In genomic region chr10:63950867-63951266, GRCm38 (mm10) we compare ENCODE assay signal across 14 mouse cellular contexts. TPM values are rescaled to one million over a fixed set of nuclear protein-coding genes. Genes with fewer than 3 reads are reported as not detected.
DNase-seq lines count a peak whose midpoint lies in the region; ATAC-seq and TF ChIP-seq lines count a peak whose summit lies in the region.
"Had no signal": no experiment of that assay in that cellular context is flagged by ENCODE, and none has a peak within 500 bp of the region (broad histone marks: within the 10 kb centered on the region; RNA-seq: fewer than 3 reads in every experiment).

No protein-coding gene starts in this region.

- peak overlapping the region; percentile 7; the same call in 1 of the 2 replicates for H3K4me2 ChIP-seq in heart, embryonic 12.5 days
- H3K4me2 ChIP-seq: embryonic facial prominence, embryonic 15.5 days; limb, embryonic 15.5 days had no signal

- no peaks in the 10 kb centered on the region for H3K36me3 ChIP-seq in heart, embryonic 12.5 days
- H3K36me3 ChIP-seq: embryonic facial prominence, embryonic 15.5 days; limb, embryonic 15.5 days had no signal

- H3K9ac ChIP-seq in heart, embryonic 12.5 days: no peak overlapping the region
- H3K9ac ChIP-seq: embryonic facial prominence, embryonic 15.5 days; limb, embryonic 15.5 days had no signal

- TF ChIP-seq CTCF in left cerebral cortex, adult 2 months (IDR thresholded peaks at IDR 0.05): no peak

- H3K4me1 ChIP-seq in heart, embryonic 12.5 days (replicated peaks): peaks cover 26% of the 10 kb centered on the region

- WGBS in heart, embryonic 12.5 days: 40% methylated on average over 8 of the region's 8 CpGs

- H3K4me3 ChIP-seq in left cerebral cortex, adult 2 months: no peak overlapping the region
- no peak overlapping the region for H3K4me3 ChIP-seq in heart, embryonic 12.5 days
- H3K4me3 ChIP-seq: embryonic facial prominence, embryonic 15.5 days; limb, embryonic 15.5 days had no signal

- DNase-seq in left cerebral cortex, adult 2 months (ENCODE audit: extremely low spot score in 1 of 2, low spot score in 2 of 2): no peak
- no peak for DNase-seq in left cerebral cortex, adult 9 months (ENCODE audit: low spot score in 2 of 2)
- peak; percentile 13 for DNase-seq in heart, postnatal 25 days (ENCODE audit: low spot score)
- peak; percentile 33 to 47 for DNase-seq in kidney, postnatal 36 days
- DNase-seq in frontal cortex, postnatal 25 days (ENCODE audit: low spot score in 2 of 2): no peak
- no peak for DNase-seq in frontal cortex, postnatal 14 days (ENCODE audit: low spot score in 2 of 2)
- DNase-seq: cerebellum, postnatal 14 days; layer of hippocampus, adult 9-11 months; thymus, postnatal 4 days had no signal

- ATAC-seq in heart, embryonic 12.5 days (ENCODE audit: insufficient number of reproducible peaks, low FRiP score): no peak; the same call in 1 of the 2 replicates
- ATAC-seq: hindbrain, embryonic 16.5 days had no signal

- H3K27me3 ChIP-seq in heart, embryonic 12.5 days (replicated peaks): no peaks in the 10 kb centered on the region
- H3K27me3 ChIP-seq: CH12.LX; embryonic facial prominence, embryonic 15.5 days; limb, embryonic 15.5 days had no signal

- H3K27ac ChIP-seq in left cerebral cortex, adult 2 months: peak overlapping the region; percentile 30; the same call in 1 of the 2 replicates
- H3K27ac ChIP-seq in heart, embryonic 12.5 days (ENCODE audit: poor library complexity, severe bottlenecking): peak overlapping the region; percentile 38; the same call in 1 of the 2 replicates
- H3K27ac ChIP-seq: embryonic facial prominence, embryonic 15.5 days; limb, embryonic 15.5 days had no signal

- H3K9me3 ChIP-seq in heart, embryonic 12.5 days (replicated peaks): no peaks in the 10 kb centered on the region
- H3K9me3 ChIP-seq: embryonic facial prominence, embryonic 15.5 days; limb, embryonic 15.5 days had no signal

- intact Hi-C loops in left cerebral cortex, adult 2 months (cut with DNase I): no loop called here
- intact Hi-C loops in heart, postnatal 25 days (cut with DNase I): no loop called here

RNA-seq across cellular contexts. Expression of gene Gm10118, which starts 23.6 kb away (rescaled TPM):
- total RNA-seq in left cerebral cortex, adult 2 months (2021): 1 to 10 TPM; 7.8 to 8.3 TPM
- polyA plus RNA-seq in heart, embryonic 12.5 days (2016; fragmentation: Nextera tagmentation; extraction: Ambion mirVana): 2.6 and 3.1 TPM in 2 replicates
- total RNA-seq in heart, postnatal 25 days (2021): not detected
- total RNA-seq: CH12.LX had no signal

Comparison
In these comparisons a context has a peak if more than half of its experiments do, and no peak if none do; other contexts are left out.
1. DNase-seq: peak in heart, postnatal 25 days (single experiment) and kidney, postnatal 36 days (2 of 2); none in left cerebral cortex, adult 2 months (0 of 2), left cerebral cortex, adult 9 months (0 of 2), frontal cortex, postnatal 25 days (0 of 2) and frontal cortex, postnatal 14 days (0 of 2).
2. RNA of gene Gm10118, which starts 23.6 kb away (total RNA-seq): 7.8 to 8.3 TPM in left cerebral cortex, adult 2 months; not detected in heart, postnatal 25 days; every median in the first group is over 4 times any median in the second.